Mouse (Mus musculus): Measurements from ENCODE around the gene Smoc2. TPM values are rescaled to one million over a fixed set of nuclear protein-coding genes. Genes with fewer than 3 reads are reported as not detected.

Smoc2 gene
- total and polyA plus RNA-seq, 2 experiments from 2014 or later, result 4.5 to 5.2 TPM

GRCm38 (mm10) chr17:14302356-14302755 lies 23.1 kb downstream of the Smoc2 start:
- no peaks in the 10 kb centered on the region for H3K4me1 ChIP-seq (ENCODE audit: insufficient read depth, low read length)
- DNase-seq (ENCODE audit: low spot score) (peak; percentile 55), ATAC-seq (ENCODE audit: low FRiP score) (no peak)
- no peak overlapping the region for H3K4me2 ChIP-seq (ENCODE audit: low read depth, low read length, poor library complexity, severe bottlenecking)
- 32% methylated on average over 6 of the region's 6 CpGs for WGBS
- H3K9me3 ChIP-seq (ENCODE audit: low read length), result no peaks in the 10 kb centered on the region
- no peak overlapping the region for H3K4me3 ChIP-seq (ENCODE audit: low read depth, low read length)
- TF ChIP-seq CTCF (IDR thresholded peaks at IDR 0.05), result peak; percentile 33
- no peaks in the 10 kb centered on the region for H3K27me3 ChIP-seq (ENCODE audit: insufficient read depth, low read length)
- H3K27ac ChIP-seq (ENCODE audit: low read depth, low read length), result no peak overlapping the region
- H3K36me3 ChIP-seq (ENCODE audit: insufficient read depth, low read length), result no peaks in the 10 kb centered on the region
- H3K9ac ChIP-seq (replicated peaks; ENCODE audit: low read length, poor library complexity, severe bottlenecking), result no peak overlapping the region

- WGBS, result 98% methylated on average over 6 of the region's 6 CpGs
- ATAC-seq (ENCODE audit: low FRiP score), result no peak
- Histone ChIP-seq H3K9me3 (ENCODE audit: low read length) (no peaks in the 10 kb centered on the region), H3K36me3 (ENCODE audit: insufficient read depth, low read length) (no peaks in the 10 kb centered on the region), H3K4me1 (ENCODE audit: insufficient read depth, low read length) (no peaks in the 10 kb centered on the region), H3K27ac (ENCODE audit: low read depth, low read length) (no peak overlapping the region), H3K9ac (replicated peaks; ENCODE audit: low read length, poor library complexity, severe bottlenecking) (no peak overlapping the region), H3K27me3 (ENCODE audit: insufficient read depth, low read length) (no peaks in the 10 kb centered on the region), H3K4me2 (ENCODE audit: low read depth, low read length, poor library complexity, severe bottlenecking) (no peak overlapping the region), H3K4me3 (ENCODE audit: low read depth, low read length) (no peak overlapping the region)
- no peak for DNase-seq (ENCODE audit: low spot score)
- TF ChIP-seq CTCF (IDR thresholded peaks at IDR 0.05), result peak; percentile 28; the same call in 1 of the 2 replicates
These were observed 24.4 kb downstream of the Smoc2 start for GRCm38 (mm10) chr17:14303722-14304121.

GRCm38 (mm10) chr17:14309884-14310283 lies 30.6 kb downstream of the Smoc2 start:
- H3K36me3 ChIP-seq (ENCODE audit: insufficient read depth, low read length), result no peaks in the 10 kb centered on the region

DNA sequence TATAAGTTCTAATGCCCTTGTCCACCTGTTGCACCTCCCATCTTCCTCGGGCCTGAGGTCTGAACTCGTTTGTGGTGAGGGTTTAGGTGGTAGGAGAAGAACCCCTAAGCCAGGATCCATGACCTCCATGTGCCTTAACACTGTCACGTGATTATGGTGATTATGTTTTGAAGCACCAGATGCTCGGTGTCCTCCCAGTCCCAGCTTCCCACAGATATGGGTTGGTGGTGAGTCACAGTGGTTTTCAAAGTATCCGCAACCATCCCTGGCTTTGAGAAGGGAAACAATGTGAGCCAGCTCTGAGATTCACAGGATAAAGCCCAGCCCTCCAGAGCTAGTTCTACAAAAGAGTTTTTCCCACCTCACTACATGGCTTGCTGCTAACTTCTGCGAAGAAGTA lies 33.1 kb downstream of the Smoc2 start:
- no peaks in the 10 kb centered on the region for H3K4me1 ChIP-seq (ENCODE audit: insufficient read depth, low read length)
- H3K27ac ChIP-seq (ENCODE audit: low read depth, low read length), result no peak overlapping the region
- H3K9me3 ChIP-seq (ENCODE audit: low read length), result no peaks in the 10 kb centered on the region
- no peak overlapping the region for H3K4me2 ChIP-seq (ENCODE audit: low read depth, low read length, poor library complexity, severe bottlenecking)
- ATAC-seq (ENCODE audit: low FRiP score), result no peak
- H3K9ac ChIP-seq (replicated peaks; ENCODE audit: low read length, poor library complexity, severe bottlenecking), result no peak overlapping the region
- H3K27me3 ChIP-seq (ENCODE audit: insufficient read depth, low read length), result no peaks in the 10 kb centered on the region
- WGBS, result 83% methylated on average over 6 of the region's 6 CpGs
- H3K36me3 ChIP-seq (ENCODE audit: insufficient read depth, low read length), result no peaks in the 10 kb centered on the region
- DNase-seq (ENCODE audit: low spot score), result no peak
- TF ChIP-seq CTCF (IDR thresholded peaks at IDR 0.05), result no peak
- H3K4me3 ChIP-seq (ENCODE audit: low read depth, low read length), result no peak overlapping the region

More at GRCm38 (mm10) chr17:14309884-14310283, 30.6 kb downstream of the Smoc2 start:
- no peak for ATAC-seq (ENCODE audit: low FRiP score)
- H3K4me2 ChIP-seq (ENCODE audit: low read depth, low read length, poor library complexity, severe bottlenecking), result no peak overlapping the region
- H3K9me3 ChIP-seq (ENCODE audit: low read length), result no peaks in the 10 kb centered on the region
- H3K4me3 ChIP-seq (ENCODE audit: low read depth, low read length), result no peak overlapping the region
- DNase-seq (ENCODE audit: low spot score), result no peak
- WGBS, result 93% methylated on average over 3 of the region's 3 CpGs
- no peak overlapping the region for H3K27ac ChIP-seq (ENCODE audit: low read depth, low read length)
- no peak for TF ChIP-seq CTCF (IDR thresholded peaks at IDR 0.05)
- H3K4me1 ChIP-seq (ENCODE audit: insufficient read depth, low read length), result no peaks in the 10 kb centered on the region
- H3K9ac ChIP-seq (replicated peaks; ENCODE audit: low read length, poor library complexity, severe bottlenecking), result no peak overlapping the region
- no peaks in the 10 kb centered on the region for H3K27me3 ChIP-seq (ENCODE audit: insufficient read depth, low read length)

DNA sequence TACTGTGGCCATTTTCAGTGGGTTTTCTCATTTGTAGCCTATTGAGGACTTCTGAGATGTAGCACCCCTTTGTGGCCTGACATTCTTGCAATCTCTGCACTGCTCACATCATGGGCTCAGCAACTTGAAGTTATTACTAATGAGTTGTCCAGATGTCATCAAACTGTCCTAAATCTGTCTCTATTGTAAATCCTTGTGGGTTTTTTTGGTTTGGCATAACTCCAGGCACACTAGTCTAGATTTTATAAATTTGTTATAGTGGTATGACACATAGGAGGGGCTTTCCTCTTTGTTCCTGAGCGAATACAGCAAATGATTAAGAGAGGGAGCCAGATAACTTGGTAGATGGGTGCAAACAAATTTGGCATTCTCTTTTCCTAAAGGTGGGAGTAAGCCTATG lies 35.0 kb downstream of the Smoc2 start:
- Histone ChIP-seq H3K27ac (ENCODE audit: low read depth, low read length) (no peak overlapping the region), H3K4me3 (ENCODE audit: low read depth, low read length) (no peak overlapping the region), H3K9ac (replicated peaks; ENCODE audit: low read length, poor library complexity, severe bottlenecking) (no peak overlapping the region), H3K27me3 (ENCODE audit: insufficient read depth, low read length) (no peaks in the 10 kb centered on the region), H3K4me2 (ENCODE audit: low read depth, low read length, poor library complexity, severe bottlenecking) (no peak overlapping the region), H3K9me3 (ENCODE audit: low read length) (no peaks in the 10 kb centered on the region), H3K36me3 (ENCODE audit: insufficient read depth, low read length) (no peaks in the 10 kb centered on the region), H3K4me1 (ENCODE audit: insufficient read depth, low read length) (no peaks in the 10 kb centered on the region)
- DNase-seq (ENCODE audit: low spot score) (no peak), ATAC-seq (ENCODE audit: low FRiP score) (no peak)
- no peak for TF ChIP-seq CTCF (IDR thresholded peaks at IDR 0.05)
- 91% methylated on average over 1 of the region's 1 CpGs for WGBS

DNA sequence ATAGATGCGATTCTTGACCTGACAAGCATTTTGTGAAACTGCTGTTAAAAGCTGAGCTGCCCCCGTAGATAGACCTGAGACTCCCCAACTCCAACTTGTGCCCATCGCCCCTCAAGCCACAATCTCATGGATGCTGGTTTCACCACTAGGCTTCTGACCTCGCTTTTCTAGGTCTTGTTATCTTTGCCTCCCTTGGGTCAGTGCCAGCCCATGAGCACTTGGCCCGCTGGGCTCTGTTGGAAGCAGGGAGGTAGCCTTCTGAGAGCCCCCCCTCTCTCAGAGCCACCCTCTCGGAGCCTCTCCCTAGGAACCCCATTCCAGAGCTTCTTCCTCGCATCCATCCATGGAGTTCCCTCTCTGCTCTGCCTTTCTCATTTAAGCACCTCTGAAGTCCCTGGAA lies 37.2 kb downstream of the Smoc2 start:
- H3K27me3 ChIP-seq (ENCODE audit: insufficient read depth, low read length), result no peaks in the 10 kb centered on the region
- H3K4me3 ChIP-seq (ENCODE audit: low read depth, low read length), result no peak overlapping the region
- no peak overlapping the region for H3K4me2 ChIP-seq (ENCODE audit: low read depth, low read length, poor library complexity, severe bottlenecking)
- 88% methylated on average over 7 of the region's 7 CpGs for WGBS
- H3K9ac ChIP-seq (replicated peaks; ENCODE audit: low read length, poor library complexity, severe bottlenecking), result no peak overlapping the region
- ATAC-seq (ENCODE audit: low FRiP score), result no peak
- no peaks in the 10 kb centered on the region for H3K4me1 ChIP-seq (ENCODE audit: insufficient read depth, low read length)
- H3K36me3 ChIP-seq (ENCODE audit: insufficient read depth, low read length), result no peaks in the 10 kb centered on the region
- no peaks in the 10 kb centered on the region for H3K9me3 ChIP-seq (ENCODE audit: low read length)
- no peak for DNase-seq (ENCODE audit: low spot score)
- no peak overlapping the region for H3K27ac ChIP-seq (ENCODE audit: low read depth, low read length)
- TF ChIP-seq CTCF (IDR thresholded peaks at IDR 0.05), result no peak
